Mouse (Mus musculus): ENCODE data around the gene Gm10491. TPM values are rescaled to one million over a fixed set of nuclear protein-coding genes. Genes with fewer than 3 reads are reported as not detected.
"Not testable (repeated sequence)": the region's sequence is repeated elsewhere in the genome, so short reads cannot be mapped to it uniquely, and the experiment has no call there.

Gm10491 gene
- not detected for total RNA-seq (2021)
- long read RNA-seq = 0 reads

DNA sequence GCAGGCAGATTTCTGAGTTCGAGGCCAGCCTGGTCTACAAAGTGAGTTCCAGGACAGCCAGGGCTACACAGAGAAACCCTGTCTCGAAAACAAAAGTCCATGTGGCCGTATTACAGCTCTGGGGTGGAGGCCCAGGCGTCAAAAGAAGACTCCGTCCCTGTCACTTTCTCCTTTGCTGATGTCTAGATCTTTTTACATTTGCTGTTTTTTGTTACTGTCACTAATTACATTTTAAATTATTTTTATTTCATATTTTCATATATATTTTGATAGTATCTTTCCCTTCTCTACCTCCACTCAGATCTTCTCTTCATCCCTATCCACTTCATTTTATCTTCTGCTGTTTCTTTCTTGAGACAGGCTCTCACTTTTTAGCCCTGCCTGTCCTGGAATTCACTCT, at the start of gene Gm10491:
TSS of gene Gm10491 (minus strand) at position 101 of the 400 bp plus-strand sequence.
- DNase-seq (ENCODE audit: low spot score in 2 of 2) = no peak

DNA sequence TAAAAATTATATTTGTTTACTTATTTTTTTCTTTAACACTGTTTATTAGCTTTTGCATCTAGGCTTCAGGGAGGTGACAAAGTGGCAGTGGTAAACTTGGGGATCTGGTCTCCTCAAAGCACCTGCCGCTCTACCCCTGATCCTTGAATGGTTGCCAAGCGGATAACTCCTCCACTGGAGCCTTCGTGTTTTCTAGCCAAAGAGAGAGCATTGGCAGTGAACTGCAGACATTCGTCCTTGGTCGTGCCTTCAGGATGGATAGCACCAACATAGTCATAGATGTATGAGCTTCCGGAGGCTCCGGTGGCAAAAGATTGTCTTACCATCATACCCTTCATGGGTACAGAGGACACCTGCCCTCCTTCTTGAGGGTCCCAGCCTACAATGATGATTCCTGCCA, 42.5 kb upstream of the Gm10491 start:
- no peak for DNase-seq (ENCODE audit: low spot score in 2 of 2)

DNA sequence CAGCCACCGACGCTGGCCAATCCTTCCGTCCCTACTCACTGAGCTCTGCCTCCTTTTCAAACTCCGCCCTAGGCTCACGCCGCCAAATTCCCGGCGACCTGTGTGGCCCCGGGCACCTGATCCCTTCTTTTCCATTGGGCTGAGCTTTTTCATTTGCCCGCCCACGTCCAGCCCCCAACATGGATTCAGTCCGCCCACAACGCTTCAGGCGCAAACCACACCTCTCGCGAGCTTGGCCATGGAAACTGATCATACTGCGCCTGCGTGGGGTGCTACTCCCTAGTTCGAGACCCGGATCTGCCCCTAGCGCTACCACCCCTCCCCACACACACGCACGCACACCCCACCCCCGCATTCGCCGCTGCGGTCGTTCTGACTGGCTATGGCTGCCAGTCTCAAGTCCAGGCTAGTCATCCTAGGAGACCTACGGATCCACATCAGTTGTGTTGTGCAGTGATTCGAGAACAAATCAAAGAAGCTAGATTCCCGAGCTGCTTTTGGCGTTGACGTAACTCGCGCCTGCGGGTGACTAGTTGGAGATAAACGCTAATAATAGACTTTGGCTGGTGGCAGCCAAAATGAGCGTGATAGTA, 40.4 kb upstream of the Gm10491 start:
- DNase-seq (ENCODE audit: low spot score in 2 of 2) = peak; percentile 87 to 92

- DNase-seq (ENCODE audit: low spot score in 2 of 2) = peak in 1 of 2 experiments; percentile 8
These were observed 39.7 kb upstream of the Gm10491 start, which contains the start of gene Hdac6 for GRCm38 (mm10) chrX:7947108-7947899. TSS of gene Hdac6 (minus strand) at chrX:7947889.

DNA sequence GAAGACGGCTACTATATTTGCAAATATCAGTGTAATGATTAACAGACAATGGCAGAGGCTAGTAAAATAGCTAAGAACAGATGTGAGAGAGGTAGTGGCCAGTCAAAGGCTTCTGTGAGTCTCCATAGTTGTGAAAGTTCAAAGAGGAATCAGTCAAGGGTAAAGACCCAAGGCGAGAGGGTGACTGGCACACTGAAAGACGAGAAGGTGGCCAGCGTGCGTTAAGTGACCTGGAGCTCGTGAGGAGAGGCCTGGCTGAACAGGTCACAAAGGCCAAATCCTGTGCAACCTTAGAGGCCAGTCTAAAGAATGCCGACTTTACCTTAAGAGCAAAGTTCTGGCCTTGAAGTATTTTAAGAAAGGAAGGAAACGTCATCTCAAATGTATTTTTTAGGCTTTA, 38.0 kb upstream of the Gm10491 start:
- DNase-seq (ENCODE audit: low spot score in 2 of 2) = no peak

DNA sequence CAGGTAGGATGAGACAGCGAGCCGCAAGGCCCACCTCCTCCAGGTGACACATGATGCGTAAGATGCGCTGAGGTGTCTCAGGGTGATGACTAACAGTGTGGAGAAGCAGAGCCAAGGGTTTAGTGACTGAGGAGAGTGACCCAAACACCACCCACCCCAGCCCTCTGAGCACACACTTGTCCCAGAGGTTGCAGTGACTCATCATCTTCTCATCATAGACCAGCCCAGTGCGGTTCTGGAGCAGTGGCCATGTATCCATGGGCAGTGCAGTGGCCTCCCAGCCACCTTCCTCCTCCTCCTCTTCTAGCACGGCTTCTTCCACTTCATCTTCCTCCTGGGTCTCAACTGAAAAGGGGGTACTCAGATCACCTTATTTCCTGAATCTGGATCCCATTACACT, 30.0 kb upstream of the Gm10491 start:
- DNase-seq (ENCODE audit: low spot score in 2 of 2) = no peak

- no peak for DNase-seq (ENCODE audit: low spot score in 2 of 2)
These were observed 29.2 kb upstream of the Gm10491 start for GRCm38 (mm10) chrX:7936874-7937273.

DNA sequence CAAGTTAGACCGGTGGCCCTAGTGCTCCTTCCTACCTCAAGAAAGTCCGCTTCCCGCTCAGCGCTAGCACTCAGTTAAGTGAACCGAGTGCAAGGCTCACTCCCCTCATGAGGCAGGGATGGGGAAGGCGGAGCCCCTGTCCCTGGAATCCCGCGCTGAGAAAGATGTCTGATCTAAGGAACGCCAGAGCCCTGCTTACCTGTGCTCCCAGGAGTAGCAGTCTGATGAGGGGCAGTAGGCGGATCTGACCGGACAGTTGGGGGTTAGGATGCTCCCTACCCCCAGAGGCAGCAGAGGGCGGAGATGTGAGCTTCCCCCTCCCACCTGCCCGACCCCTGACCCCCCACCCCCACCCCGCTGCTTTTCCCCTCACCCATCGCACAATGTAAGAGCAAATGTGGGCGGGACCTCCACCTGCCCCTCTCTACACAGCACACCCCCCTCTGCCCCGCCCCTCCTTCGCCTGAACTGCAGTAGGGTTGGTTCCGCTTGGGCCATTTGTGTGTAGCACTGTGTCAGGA, 20.7 kb upstream of the Gm10491 start, which contains the start of gene Eras:
TSS of gene Eras (minus strand) at position 338 of the 521 bp plus-strand sequence.
- no peak for DNase-seq (ENCODE audit: low spot score in 2 of 2)

DNA sequence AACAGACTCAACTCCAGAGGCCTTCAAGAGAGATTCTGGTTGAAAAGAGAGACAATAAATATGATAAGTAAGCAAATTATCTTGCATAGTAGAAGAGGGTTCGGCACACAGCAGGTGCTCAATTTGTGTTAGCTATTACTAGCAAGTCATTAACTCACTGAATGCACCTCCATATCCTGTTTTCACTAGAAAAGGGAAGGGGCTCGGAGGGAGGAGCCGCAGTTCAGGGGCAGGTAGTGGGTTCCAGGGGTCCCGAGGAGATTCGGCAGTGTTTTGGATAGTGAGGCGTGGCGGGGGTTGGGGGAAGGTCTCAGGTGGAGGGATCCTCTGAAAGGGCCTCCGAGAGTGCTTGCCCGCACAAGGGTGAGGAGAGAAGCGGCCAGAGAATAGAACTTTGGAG, 19.5 kb upstream of the Gm10491 start:
- DNase-seq (ENCODE audit: low spot score in 2 of 2) = no peak

DNA sequence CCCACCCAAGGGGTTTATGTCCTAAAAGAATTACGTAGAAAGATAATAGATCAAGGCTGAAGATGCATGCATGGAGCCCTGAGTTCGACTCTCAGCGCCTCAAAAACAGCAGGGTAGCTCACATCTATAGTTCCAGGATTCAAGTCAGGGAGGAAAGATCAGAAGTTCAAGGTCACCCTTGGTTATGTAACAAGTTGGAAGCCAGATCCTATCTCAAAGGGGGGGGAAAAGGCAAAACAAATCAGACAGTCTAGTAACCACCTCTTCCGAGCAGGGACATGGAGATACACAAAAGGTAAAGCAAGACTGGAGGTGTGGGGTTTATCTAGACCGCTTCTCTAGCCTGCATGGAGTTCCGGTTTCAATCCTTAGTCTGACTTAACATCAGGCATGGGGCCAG, 18.6 kb upstream of the Gm10491 start:
- DNase-seq (ENCODE audit: low spot score in 2 of 2) = no peak

- DNase-seq (ENCODE audit: low spot score in 2 of 2) = peak in 1 of 2 experiments; percentile 5
These were observed 14.4 kb upstream of the Gm10491 start for GRCm38 (mm10) chrX:7922032-7922431.

DNA sequence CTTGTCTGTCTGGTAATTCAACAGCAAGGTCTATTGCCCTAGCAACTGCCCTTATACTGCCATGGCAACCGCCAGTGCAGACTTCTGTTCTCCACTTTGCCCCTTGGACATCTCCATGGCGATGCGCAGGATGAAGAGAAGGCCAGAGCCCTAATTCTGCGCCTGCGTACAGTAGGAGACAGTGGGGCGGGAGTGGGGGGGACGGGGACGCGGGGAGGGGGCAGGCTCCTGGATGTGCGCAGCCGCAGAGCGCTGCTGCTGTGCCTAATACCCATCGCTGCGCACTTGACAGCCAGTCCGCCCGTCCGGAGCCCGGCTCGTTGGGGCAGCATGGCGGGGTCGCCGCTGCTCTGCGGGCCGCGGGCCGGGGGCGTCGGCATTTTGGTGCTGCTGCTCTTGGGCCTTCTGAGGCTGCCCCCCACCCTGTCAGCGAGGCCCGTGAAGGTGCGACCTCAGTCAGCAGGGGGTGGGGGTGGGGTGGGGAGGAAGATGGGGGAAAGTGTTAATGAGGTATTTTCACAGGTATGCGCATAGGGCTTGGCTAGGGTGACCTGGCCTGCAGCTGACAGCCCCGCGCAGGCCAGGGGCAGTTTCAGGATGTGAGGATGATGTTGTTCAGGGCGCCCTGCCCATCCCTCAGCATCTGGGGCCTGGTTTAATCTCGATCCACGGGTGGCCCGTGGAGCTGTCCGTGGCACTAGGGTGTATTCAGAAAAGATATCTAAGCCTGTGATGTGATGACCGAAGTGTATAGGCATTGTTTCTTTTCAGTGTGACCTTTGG, 12.2 kb upstream of the Gm10491 start, which contains the start of gene Pcsk1n:
TSS of gene Pcsk1n (plus strand) at position 222 of the 783 bp plus-strand sequence.
- DNase-seq (ENCODE audit: low spot score in 2 of 2) = peak; percentile 46 to 63

DNA sequence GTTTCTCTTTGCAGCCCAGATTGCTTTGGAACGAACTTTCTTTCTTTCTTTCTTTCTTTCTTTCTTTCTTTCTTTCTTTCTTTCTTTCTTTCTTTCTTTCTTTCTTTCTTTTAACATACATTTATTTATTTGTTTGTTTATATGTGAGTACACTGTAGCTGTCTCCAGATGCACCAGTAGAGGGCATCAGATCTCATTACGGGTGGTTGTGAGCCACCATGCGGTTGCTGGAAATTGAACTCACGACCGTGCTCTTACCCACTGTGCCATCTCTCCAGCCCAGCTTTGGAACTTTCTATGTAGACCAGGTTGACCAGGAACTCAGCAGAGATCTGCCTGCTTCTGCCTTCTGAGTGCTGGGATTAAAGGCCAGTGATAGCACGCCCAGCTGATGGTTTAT, 10.3 kb upstream of the Gm10491 start:
- not testable (repeated sequence) for DNase-seq (ENCODE audit: low spot score in 2 of 2)

GRCm38 (mm10) chrX:7915669-7916068, 8.0 kb upstream of the Gm10491 start:
- DNase-seq (ENCODE audit: low spot score in 2 of 2) = peak in 1 of 2 experiments; percentile 46

DNA sequence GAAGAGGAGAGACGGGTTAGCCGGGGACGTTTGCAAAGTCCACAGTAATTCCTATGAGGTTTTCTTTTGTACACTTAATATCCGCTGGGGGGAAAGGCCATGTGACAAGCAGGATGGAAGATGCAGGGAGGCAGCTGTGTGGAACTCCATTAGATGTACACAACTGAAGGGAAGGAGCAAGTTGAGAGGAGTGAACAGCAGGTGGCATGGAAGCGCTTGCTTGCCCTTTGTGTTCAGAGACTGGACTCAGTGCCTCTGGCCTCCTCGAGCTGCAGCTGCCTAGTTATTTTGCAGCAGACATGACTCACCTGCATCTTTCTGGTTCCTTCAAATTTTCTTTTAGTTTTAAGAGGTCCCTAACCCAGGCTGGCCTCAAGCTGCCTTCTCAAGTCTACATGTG, 2.8 kb upstream of the Gm10491 start:
- DNase-seq (ENCODE audit: low spot score in 2 of 2) = no peak

DNA sequence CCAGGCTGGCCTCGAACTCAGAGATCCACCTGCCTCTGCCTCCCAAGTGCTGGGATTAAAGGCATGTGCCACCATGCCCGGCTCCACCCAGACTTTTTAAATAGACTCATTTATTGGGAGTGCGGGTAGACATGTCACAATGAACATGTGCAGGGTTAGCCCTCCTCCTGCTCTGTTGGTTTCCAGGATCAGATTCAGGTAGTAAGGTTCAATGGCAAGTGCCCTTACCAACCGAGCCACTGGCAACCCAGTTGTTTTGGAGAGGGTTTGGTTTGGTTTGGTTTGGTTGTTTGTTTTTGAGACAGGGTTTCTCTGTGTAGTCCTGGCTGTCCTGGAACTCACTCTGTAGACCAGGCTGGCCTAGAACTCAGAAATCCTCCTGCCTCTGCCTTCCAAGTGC, 1.6 kb upstream of the Gm10491 start, which contains the start of gene Gm10490:
TSS of gene Gm10490 (plus strand) at position 301 of the 400 bp plus-strand sequence.
- DNase-seq (ENCODE audit: low spot score in 2 of 2) = not testable (repeated sequence)

DNA sequence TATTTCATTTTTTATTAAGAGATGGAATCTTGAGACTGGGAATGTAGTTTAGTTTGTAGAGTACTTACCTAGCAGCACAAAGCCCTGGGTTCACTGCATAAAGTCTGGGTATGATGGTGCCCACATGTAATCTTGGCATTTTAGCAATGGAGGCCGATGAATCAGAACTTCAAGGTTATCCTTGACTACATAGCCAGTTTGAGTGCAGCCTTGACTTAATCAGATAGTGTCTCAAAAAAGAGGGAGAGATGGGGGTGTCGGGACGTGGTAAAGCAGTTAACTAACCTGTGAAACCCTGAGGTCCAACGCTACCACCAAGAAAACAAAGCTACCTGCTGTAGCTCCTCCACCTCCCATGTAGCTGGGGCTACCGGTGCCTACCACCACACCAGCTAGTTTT, 3.2 kb downstream of the Gm10491 start:
- no peak for DNase-seq (ENCODE audit: low spot score in 2 of 2)

DNA sequence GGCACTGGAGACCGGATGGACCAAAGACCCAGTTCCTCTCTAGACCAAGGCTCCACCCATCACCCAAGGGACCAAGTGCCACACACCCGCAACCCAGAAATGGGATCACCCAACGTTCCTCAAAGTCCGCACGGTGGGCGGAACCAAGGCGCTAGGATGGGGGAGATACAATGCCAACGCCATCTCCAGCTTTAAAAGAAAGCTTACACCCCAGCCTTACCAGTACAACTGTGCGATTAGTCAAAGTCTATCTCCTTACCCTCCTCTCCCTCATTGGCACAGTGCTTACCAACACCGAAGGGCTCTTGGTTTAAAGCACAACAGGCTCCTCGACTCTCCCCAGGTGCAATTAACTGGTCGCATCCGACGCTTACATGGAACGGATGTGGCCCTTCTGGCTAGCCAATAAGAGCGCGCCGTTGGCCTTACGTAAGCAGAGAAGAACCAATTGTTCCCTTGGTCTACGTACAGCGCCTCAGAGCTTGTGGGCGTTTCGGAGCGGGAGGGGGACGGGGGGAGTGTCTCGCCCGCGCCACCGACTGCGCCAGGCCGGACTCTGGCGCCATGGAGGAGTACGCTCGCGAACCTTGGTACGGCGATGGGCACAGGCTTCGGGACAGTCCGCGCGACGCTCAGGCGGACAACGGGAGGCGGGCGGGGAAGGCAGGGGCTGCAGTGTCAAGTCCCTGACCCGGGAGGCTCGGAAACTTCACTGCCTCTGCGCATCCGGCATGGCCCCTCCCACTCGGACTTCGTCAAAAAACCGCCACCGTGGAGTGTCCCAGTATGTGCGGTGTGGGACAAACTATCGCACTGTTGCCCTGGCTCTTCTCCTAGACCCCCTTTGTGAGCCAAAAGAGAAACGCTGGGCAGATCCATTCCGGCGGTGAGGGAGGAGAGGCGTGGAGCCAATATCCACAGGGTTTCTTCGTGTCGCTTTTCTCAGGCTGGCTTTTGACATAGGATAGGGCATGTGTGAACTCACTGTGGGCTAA, 8.5 kb downstream of the Gm10491 start, which contains the start of the genes Pqbp1 and Timm17b:
TSS of gene Pqbp1 (minus strand) at position 390 of the 995 bp plus-strand sequence.
TSS of gene Timm17b (plus strand) at position 478 of the 995 bp plus-strand sequence.
- peak; percentile 72 to 81 for DNase-seq (ENCODE audit: low spot score in 2 of 2)

DNA sequence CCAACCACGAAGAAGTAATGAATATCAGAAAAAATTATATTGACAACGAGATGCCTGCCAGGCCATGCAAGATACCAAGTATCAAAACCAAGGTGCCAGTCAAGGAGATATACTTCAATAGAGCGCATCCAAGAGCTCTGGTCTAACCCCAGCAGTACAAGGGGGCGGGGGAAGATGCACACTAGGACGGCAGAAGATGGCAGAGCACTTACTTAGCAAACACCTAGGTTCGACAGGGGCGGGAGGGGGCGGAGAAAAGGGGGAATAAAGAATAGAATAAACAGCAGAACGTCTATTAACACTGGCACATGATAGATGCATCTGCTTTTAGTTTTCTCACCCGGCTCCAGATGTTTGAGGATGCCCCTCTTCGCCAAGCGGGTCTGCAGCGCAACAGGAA, 9.4 kb downstream of the Gm10491 start:
- DNase-seq (ENCODE audit: low spot score in 2 of 2) = no peak
